ENCODE assay signal across 9 mouse cellular contexts in the genomic region with DNA sequence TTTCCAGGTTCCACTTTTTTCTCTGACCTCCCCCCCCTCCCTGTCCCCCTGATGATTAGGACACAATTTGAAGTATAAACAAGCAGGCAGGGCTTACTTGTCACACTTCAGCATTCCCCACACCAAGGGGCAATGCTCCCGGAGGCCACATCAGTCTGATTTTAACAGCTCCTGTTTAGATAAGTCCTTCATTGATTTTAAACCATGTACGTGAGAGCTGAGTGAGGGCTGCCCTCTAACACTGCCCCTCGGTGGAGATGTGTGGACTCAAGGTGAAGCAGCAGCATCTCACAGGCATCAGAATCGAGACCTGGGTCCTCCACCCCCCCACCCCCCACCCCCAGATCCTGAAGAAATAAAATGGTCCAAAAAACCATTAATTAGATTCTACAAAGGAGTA.
DNase-seq lines count a peak whose midpoint lies in the region; ATAC-seq lines count a peak whose summit lies in the region.
"Had no signal": no experiment of that assay in that cellular context is flagged by ENCODE, and none has a peak within 500 bp of the region (broad histone marks: within the 10 kb centered on the region; RNA-seq: fewer than 3 reads in every experiment).

No protein-coding gene starts in this region.

- under 1% methylated on average over 4 of the region's 4 CpGs for WGBS in heart, embryonic 10.5 days
- WGBS in hindbrain, embryonic 10.5 days, result 14% methylated on average over 4 of the region's 4 CpGs
- WGBS in midbrain, embryonic 11.5 days, result 8% methylated on average over 4 of the region's 4 CpGs

- DNase-seq in heart, embryonic 10.5 days (ENCODE audit: low spot score), result no peak
- no peak for DNase-seq in heart, adult 8-10 months (ENCODE audit: low spot score)
- peak; percentile 46 for DNase-seq in NIH3T3 (ENCODE audit: low read depth)
- DNase-seq in hindbrain, embryonic 10.5 days (ENCODE audit: low spot score), result no peak
- DNase-seq in midbrain, embryonic 11.5 days (ENCODE audit: low spot score, missing footprints), result no peak
- no peak for DNase-seq in right cerebral cortex, adult 2 months (ENCODE audit: low spot score in 2 of 2)
- no peak for DNase-seq in gastrocnemius, adult 18-20 months (ENCODE audit: low spot score)
- no peak for DNase-seq in thymus, postnatal 36 days

- H3K4me1 ChIP-seq in heart, embryonic 10.5 days, result peaks cover 63% of the 10 kb centered on the region
- H3K4me1 ChIP-seq in hindbrain, embryonic 10.5 days (replicated peaks), result peaks cover 63% of the 10 kb centered on the region
- peaks cover 28% of the 10 kb centered on the region for H3K4me1 ChIP-seq in midbrain, embryonic 11.5 days (ENCODE audit: control insufficient read depth, insufficient read depth, low read length)

- H3K27ac ChIP-seq in heart, embryonic 10.5 days, result peak overlapping the region; percentile 86
- H3K27ac ChIP-seq in hindbrain, embryonic 10.5 days, result peak overlapping the region; percentile 89
- no peak overlapping the region for H3K27ac ChIP-seq in midbrain, embryonic 11.5 days (ENCODE audit: low read depth, low read length)

- peaks cover 4% of the 10 kb centered on the region; the same call in 1 of the 2 replicates for H3K36me3 ChIP-seq in heart, embryonic 10.5 days
- H3K36me3 ChIP-seq in hindbrain, embryonic 10.5 days, result no peaks in the 10 kb centered on the region
- H3K36me3 ChIP-seq in midbrain, embryonic 11.5 days (ENCODE audit: control insufficient read depth, insufficient read depth, low read length), result no peaks in the 10 kb centered on the region
- H3K36me3 ChIP-seq: G1E had no signal

- peak overlapping the region; percentile 65 for H3K4me3 ChIP-seq in heart, embryonic 10.5 days
- H3K4me3 ChIP-seq in hindbrain, embryonic 10.5 days, result peak overlapping the region; percentile 63
- peak overlapping the region; percentile 53 for H3K4me3 ChIP-seq in midbrain, embryonic 11.5 days (ENCODE audit: low read depth, low read length)

- no peaks in the 10 kb centered on the region for H3K27me3 ChIP-seq in heart, embryonic 10.5 days (ENCODE audit: insufficient read depth, poor library complexity, severe bottlenecking)
- no peaks in the 10 kb centered on the region for H3K27me3 ChIP-seq in hindbrain, embryonic 10.5 days (ENCODE audit: insufficient read depth, poor library complexity, severe bottlenecking)
- no peaks in the 10 kb centered on the region for H3K27me3 ChIP-seq in midbrain, embryonic 11.5 days (ENCODE audit: control insufficient read depth, insufficient read depth, low read length)

- H3K4me2 ChIP-seq in midbrain, embryonic 11.5 days, result peak overlapping the region; percentile 60

- no peaks in the 10 kb centered on the region for H3K9me3 ChIP-seq in heart, embryonic 10.5 days
- no peaks in the 10 kb centered on the region for H3K9me3 ChIP-seq in hindbrain, embryonic 10.5 days
- no peaks in the 10 kb centered on the region for H3K9me3 ChIP-seq in midbrain, embryonic 11.5 days (ENCODE audit: control insufficient read depth, low read length)
- H3K9me3 ChIP-seq: G1E had no signal

- ATAC-seq in midbrain, embryonic 11.5 days (ENCODE audit: low FRiP score), result no peak

- H3K9ac ChIP-seq in midbrain, embryonic 11.5 days (ENCODE audit: low read length), result peak overlapping the region; percentile 76
